Mouse (Mus musculus): ENCODE data around the gene Cdkal1.

- TF ChIP-seq CTCF (IDR thresholded peaks at IDR 0.05; ENCODE audit: control insufficient read depth, insufficient read depth, low read length) (no peak), POLR2A (IDR thresholded peaks at IDR 0.05; ENCODE audit: borderline replicate concordance, control insufficient read depth, low read depth, low read length) (no peak)
Observed at GRCm38 (mm10) chr13:29489476-29489875, 366.0 kb downstream of the Cdkal1 start.
